In the genomic region with DNA sequence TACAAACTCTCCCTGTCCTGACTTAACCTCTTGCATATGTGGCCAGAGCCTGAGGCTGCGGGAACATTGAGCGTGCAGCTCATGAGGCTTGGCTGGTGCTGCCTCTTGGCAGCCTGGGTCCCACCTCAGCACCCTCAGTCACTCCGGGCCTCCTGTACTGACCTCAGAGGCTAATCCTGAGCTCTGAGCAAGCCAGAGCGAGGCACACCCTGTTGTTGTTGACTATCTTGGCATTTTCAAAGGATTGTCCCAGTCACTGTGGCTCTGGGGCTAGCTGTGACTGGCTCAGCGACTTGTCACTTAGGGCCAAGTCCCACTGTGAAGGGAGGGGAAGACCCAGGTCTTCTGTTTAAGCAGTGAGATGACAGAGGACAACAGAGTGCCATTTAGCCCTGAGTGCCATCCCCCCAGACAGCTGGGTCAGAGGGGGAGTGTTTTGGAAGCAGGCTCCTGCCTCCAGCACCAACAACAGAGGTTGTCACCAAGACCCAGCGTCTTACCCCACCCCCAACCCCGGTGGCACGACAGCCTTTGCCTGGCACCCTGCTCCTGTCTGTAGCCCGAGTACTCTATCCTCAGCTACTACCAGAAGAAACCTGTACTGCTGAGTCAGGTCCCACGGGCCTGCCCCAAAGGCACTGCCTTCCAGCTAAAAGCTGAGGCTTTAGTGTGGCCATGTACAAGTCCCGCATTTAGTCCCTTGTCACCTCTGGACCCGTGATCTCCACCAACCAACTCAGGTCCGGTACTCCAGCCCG, we compare ENCODE assay signal across 8 mouse cellular contexts. TPM values are rescaled to one million over a fixed set of nuclear protein-coding genes. Genes with fewer than 3 reads are reported as not detected.
DNase-seq lines count a peak whose midpoint lies in the region; ATAC-seq and TF ChIP-seq lines count a peak whose summit lies in the region.

No protein-coding gene starts in this region.

- WGBS in midbrain, embryonic 11.5 days: 61% methylated on average over 14 of the region's 14 CpGs
- 60% methylated on average over 14 of the region's 14 CpGs for WGBS in midbrain, embryonic 14.5 days
- 73% methylated on average over 14 of the region's 14 CpGs for WGBS in neural tube, embryonic 14.5 days

- H3K27me3 ChIP-seq in midbrain, embryonic 11.5 days (ENCODE audit: control insufficient read depth, insufficient read depth, low read length): no peaks in the 10 kb centered on the region
- no peaks in the 10 kb centered on the region for H3K27me3 ChIP-seq in midbrain, embryonic 14.5 days (ENCODE audit: control insufficient read depth, insufficient read depth, low read length)
- H3K27me3 ChIP-seq in neural tube, embryonic 14.5 days (ENCODE audit: control insufficient read depth, insufficient read depth, low read length): no peaks in the 10 kb centered on the region

- H3K36me3 ChIP-seq in midbrain, embryonic 11.5 days (ENCODE audit: control insufficient read depth, insufficient read depth, low read length): no peaks in the 10 kb centered on the region
- H3K36me3 ChIP-seq in midbrain, embryonic 14.5 days (ENCODE audit: control insufficient read depth, insufficient read depth, low read length): no peaks in the 10 kb centered on the region
- no peaks in the 10 kb centered on the region for H3K36me3 ChIP-seq in neural tube, embryonic 14.5 days (ENCODE audit: control insufficient read depth, insufficient read depth, low read length)

- H3K9me3 ChIP-seq in midbrain, embryonic 11.5 days (ENCODE audit: control insufficient read depth, low read length): no peaks in the 10 kb centered on the region
- H3K9me3 ChIP-seq in midbrain, embryonic 14.5 days (ENCODE audit: control insufficient read depth, low read length): no peaks in the 10 kb centered on the region
- H3K9me3 ChIP-seq in neural tube, embryonic 14.5 days (ENCODE audit: control insufficient read depth, low read length): no peaks in the 10 kb centered on the region

- H3K4me1 ChIP-seq in midbrain, embryonic 11.5 days (ENCODE audit: control insufficient read depth, insufficient read depth, low read length): peaks cover 4% of the 10 kb centered on the region; the same call in 1 of the 2 replicates
- H3K4me1 ChIP-seq in midbrain, embryonic 14.5 days (ENCODE audit: control insufficient read depth, insufficient read depth, low read length): no peaks in the 10 kb centered on the region
- 0 out of 2 replicates have a peak, but pooled peaks cover 3% of the 10 kb centered on the region for H3K4me1 ChIP-seq in neural tube, embryonic 14.5 days (ENCODE audit: control insufficient read depth, insufficient read depth, low read length)

- peak; percentile 51 for DNase-seq in adrenal gland, adult 2 months
- DNase-seq in adrenal gland, postnatal 4 days (ENCODE audit: low spot score in 2 of 2): no peak
- no peak for DNase-seq in midbrain, embryonic 11.5 days (ENCODE audit: low spot score, missing footprints)
- no peak for DNase-seq in midbrain, embryonic 14.5 days
- DNase-seq in gastrocnemius, adult 2 months: peak; percentile 92
- peak; percentile 54 for DNase-seq in kidney, postnatal 14 days
- DNase-seq in ovary, postnatal 14 days (ENCODE audit: low spot score): no peak

- 0 out of 2 replicates have a peak, but pooled peaks have one; percentile 22 for ATAC-seq in midbrain, embryonic 11.5 days (ENCODE audit: low FRiP score)
- ATAC-seq in midbrain, embryonic 14.5 days (ENCODE audit: low FRiP score, low TSS enrichment): no peak
- 0 out of 2 replicates have a peak, but pooled peaks have one; percentile 29 for ATAC-seq in neural tube, embryonic 14.5 days (ENCODE audit: low read depth)

- no peak overlapping the region for H3K9ac ChIP-seq in midbrain, embryonic 11.5 days (ENCODE audit: low read length)
- no peak overlapping the region for H3K9ac ChIP-seq in midbrain, embryonic 14.5 days (replicated peaks; ENCODE audit: low read length)
- no peak overlapping the region for H3K9ac ChIP-seq in neural tube, embryonic 14.5 days (replicated peaks; ENCODE audit: low read depth, low read length)

- H3K27ac ChIP-seq in midbrain, embryonic 11.5 days (ENCODE audit: low read depth, low read length): no peak overlapping the region
- no peak overlapping the region for H3K27ac ChIP-seq in midbrain, embryonic 14.5 days (replicated peaks; ENCODE audit: low read depth, low read length)
- peak overlapping the region; percentile 95 for H3K27ac ChIP-seq in gastrocnemius, adult 2 months
- no peak overlapping the region for H3K27ac ChIP-seq in neural tube, embryonic 14.5 days (ENCODE audit: low read depth, low read length)

- no peak overlapping the region for H3K4me2 ChIP-seq in midbrain, embryonic 11.5 days
- H3K4me2 ChIP-seq in midbrain, embryonic 14.5 days (ENCODE audit: low read length): no peak overlapping the region
- H3K4me2 ChIP-seq in neural tube, embryonic 14.5 days (ENCODE audit: low read depth, low read length): no peak overlapping the region

- no peak overlapping the region for H3K4me3 ChIP-seq in midbrain, embryonic 11.5 days (ENCODE audit: low read depth, low read length)
- H3K4me3 ChIP-seq in midbrain, embryonic 14.5 days (replicated peaks; ENCODE audit: low read depth, low read length): no peak overlapping the region
- peak overlapping the region; percentile 15 for H3K4me3 ChIP-seq in gastrocnemius, adult 2 months
- H3K4me3 ChIP-seq in neural tube, embryonic 14.5 days (ENCODE audit: low read depth, low read length): no peak overlapping the region

- no peak for TF ChIP-seq CTCF in gastrocnemius, adult 2 months (IDR thresholded peaks at IDR 0.05)

- intact Hi-C loops in gastrocnemius, adult 2 months (cut with DNase I): no loop called here

RNA-seq across cellular contexts. Expression of gene Fxyd3, which starts 6.5 kb away (rescaled TPM):
- total RNA-seq in adrenal gland, adult 2 months (2021): 1 to 10 TPM; 1.3 to 3.4 TPM
- 0.04 and 0.73 TPM in 2 replicates for polyA plus RNA-seq in adrenal gland, adult 2 months (2012; rRNA removed)
- 1 to 10 TPM; 2.0 to 5.9 TPM for total RNA-seq in adrenal gland, postnatal 4 days (2021)
- 1.8 and 2.3 TPM in 2 replicates for polyA plus RNA-seq in midbrain, embryonic 11.5 days (2014; fragmentation: Nextera tagmentation; extraction: Ambion mirVana)
- not detected in 2 replicates for polyA plus RNA-seq in midbrain, embryonic 14.5 days (2014; fragmentation: Nextera tagmentation; extraction: Ambion mirVana)
- total RNA-seq in gastrocnemius, adult 2 months (2021): 1 to 10 TPM; 1.2 to 1.4 TPM
- polyA plus RNA-seq in neural tube, embryonic 14.5 days (2014; fragmentation: Nextera tagmentation; extraction: Ambion mirVana): 0.35 TPM in 1 of 2 replicates, not detected in the other

RNA-seq across cellular contexts. Expression of gene Lgi4, which starts 23.9 kb away (rescaled TPM):
- total RNA-seq in adrenal gland, adult 2 months (2021): 1 to 10 TPM; 2.2 to 6.5 TPM
- 3.3 and 6.2 TPM in 2 replicates for polyA plus RNA-seq in adrenal gland, adult 2 months (2012; rRNA removed)
- 1 to 10 TPM; 6.8 to 6.9 TPM for total RNA-seq in adrenal gland, postnatal 4 days (2021)
- polyA plus RNA-seq in midbrain, embryonic 11.5 days (2014; fragmentation: Nextera tagmentation; extraction: Ambion mirVana): 0.58 and 0.85 TPM in 2 replicates
- 0.16 and 0.17 TPM in 2 replicates for polyA plus RNA-seq in midbrain, embryonic 14.5 days (2014; fragmentation: Nextera tagmentation; extraction: Ambion mirVana)
- 1 to 10 TPM; 2.4 to 3.3 TPM for total RNA-seq in gastrocnemius, adult 2 months (2021)
- polyA plus RNA-seq in neural tube, embryonic 14.5 days (2014; fragmentation: Nextera tagmentation; extraction: Ambion mirVana): 1.1 TPM in 1 of 2 replicates, not detected in the other

RNA-seq across cellular contexts. Expression of gene Fxyd1, which starts 26.0 kb away (rescaled TPM):
- 100 to 1,000 TPM; 307 to 317 TPM for total RNA-seq in adrenal gland, adult 2 months (2021)
- polyA plus RNA-seq in adrenal gland, adult 2 months (2012; rRNA removed): 480 and 501 TPM in 2 replicates
- total RNA-seq in adrenal gland, postnatal 4 days (2021): 100 to 1,000 TPM; 141 to 173 TPM
- 4.8 and 5.4 TPM in 2 replicates for polyA plus RNA-seq in midbrain, embryonic 11.5 days (2014; fragmentation: Nextera tagmentation; extraction: Ambion mirVana)
- 2.8 and 9.0 TPM in 2 replicates for polyA plus RNA-seq in midbrain, embryonic 14.5 days (2014; fragmentation: Nextera tagmentation; extraction: Ambion mirVana)
- total RNA-seq in gastrocnemius, adult 2 months (2021): 1,000 to 10,000 TPM in 1 of 2 experiments, 100 to 1,000 TPM in 1; 944 to 1,010 TPM
- 9.6 and 22.9 TPM in 2 replicates for polyA plus RNA-seq in neural tube, embryonic 14.5 days (2014; fragmentation: Nextera tagmentation; extraction: Ambion mirVana)

RNA-seq across cellular contexts. Expression of gene Fxyd7, which starts 31.7 kb away (rescaled TPM):
- total RNA-seq in adrenal gland, adult 2 months (2021): 1 to 10 TPM; 1.3 to 1.4 TPM
- 4.4 and 9.9 TPM in 2 replicates for polyA plus RNA-seq in adrenal gland, adult 2 months (2012; rRNA removed)
- 10 to 100 TPM in 1 of 2 experiments, 1 to 10 TPM in 1; 8.9 to 13.3 TPM for total RNA-seq in adrenal gland, postnatal 4 days (2021)
- 5.4 and 6.2 TPM in 2 replicates for polyA plus RNA-seq in midbrain, embryonic 11.5 days (2014; fragmentation: Nextera tagmentation; extraction: Ambion mirVana)
- 99.9 and 159 TPM in 2 replicates for polyA plus RNA-seq in midbrain, embryonic 14.5 days (2014; fragmentation: Nextera tagmentation; extraction: Ambion mirVana)
- 1 to 10 TPM; 1.4 to 1.6 TPM for total RNA-seq in gastrocnemius, adult 2 months (2021)
- polyA plus RNA-seq in neural tube, embryonic 14.5 days (2014; fragmentation: Nextera tagmentation; extraction: Ambion mirVana): 252 and 299 TPM in 2 replicates

RNA-seq across cellular contexts. Expression of gene Hpn, which starts 32.1 kb away (rescaled TPM):
- total RNA-seq in adrenal gland, adult 2 months (2021): 1 to 10 TPM; 1.3 to 2.6 TPM
- 1.2 and 2.4 TPM in 2 replicates for polyA plus RNA-seq in adrenal gland, adult 2 months (2012; rRNA removed)
- total RNA-seq in adrenal gland, postnatal 4 days (2021): 10 to 100 TPM; 18.2 to 25.4 TPM
- 0.44 and 1.2 TPM in 2 replicates for polyA plus RNA-seq in midbrain, embryonic 11.5 days (2014; fragmentation: Nextera tagmentation; extraction: Ambion mirVana)
- polyA plus RNA-seq in midbrain, embryonic 14.5 days (2014; fragmentation: Nextera tagmentation; extraction: Ambion mirVana): 0.26 TPM in 1 of 2 replicates, not detected in the other
- 10 to 100 TPM; 14.0 to 15.9 TPM for total RNA-seq in gastrocnemius, adult 2 months (2021)
- polyA plus RNA-seq in neural tube, embryonic 14.5 days (2014; fragmentation: Nextera tagmentation; extraction: Ambion mirVana): 0.67 TPM in 1 of 2 replicates, not detected in the other

Comparison
In these comparisons a context has a peak if more than half of its experiments do, and no peak if none do; other contexts are left out.
1. DNase-seq: peak in adrenal gland, adult 2 months (single experiment), gastrocnemius, adult 2 months (single experiment) and kidney, postnatal 14 days (single experiment); none in adrenal gland, postnatal 4 days (0 of 2), midbrain, embryonic 11.5 days (single experiment), midbrain, embryonic 14.5 days (single experiment) and ovary, postnatal 14 days (single experiment).
2. RNA of gene Fxyd1, which starts 26.0 kb away (polyA plus RNA-seq): 480 to 501 TPM in adrenal gland, adult 2 months; 9.6 to 22.9 TPM in neural tube, embryonic 14.5 days, 2.8 to 9.0 TPM in midbrain, embryonic 14.5 days and 4.8 to 5.4 TPM in midbrain, embryonic 11.5 days; every median in the first group is over 10 times any median in the second.